Mouse (Mus musculus): Measurements from ENCODE around the gene Catsper3.

The Catsper3 gene

GRCm38 (mm10) chr13:55852205-55852604 lies 67.8 kb downstream of the Catsper3 start:
- DNase-seq (ENCODE audit: low read depth, low spot score), result no peak

GRCm38 (mm10) chr13:55855793-55856192 lies 71.4 kb downstream of the Catsper3 start:
- DNase-seq (ENCODE audit: low read depth, low spot score), result no peak

GRCm38 (mm10) chr13:55858463-55858862 lies 74.1 kb downstream of the Catsper3 start:
- no peak for DNase-seq (ENCODE audit: low read depth, low spot score)

All from c-Kit-negative CD71-positive TER-119-positive erythroid progenitor cells, embryonic 14.5 days (primary cell).